Mouse (Mus musculus) central nervous system, embryonic 18 days (tissue): ENCODE data around the gene Gm21093. TPM values are rescaled to one million over a fixed set of nuclear protein-coding genes. Genes with fewer than 3 reads are reported as not detected.

Experiments
- polyA plus RNA-seq: library from polyadenylated mRNA; depleted of rRNA; stranded (reverse); fragments of >200 nt; gene quantifications from 2 replicates; pipeline ENCODE4 v1.2.3, GENCODE M21; 2012; rRNA removed

The Gm21093 gene
- 1.6 and 1.9 TPM in 2 replicates for polyA plus RNA-seq

GRCm38 (mm10) chr4:42034626-42035025 is at the start of gene Gm21093:
Gene Gm21093 (minus strand): TSS chr4:42034726.

Other genes starting within 250 kb of the Gm21093 start
- not detected in 2 replicates for gene Gm21541, start 131.1 kb downstream of the Gm21093 start, polyA plus RNA-seq
- 16.4 and 17.5 TPM in 2 replicates for gene Gm20878, start 93.2 kb downstream of the Gm21093 start, polyA plus RNA-seq
- 2.6 and 2.8 TPM in 2 replicates for gene Fam205a4, start 68.7 kb downstream of the Gm21093 start, polyA plus RNA-seq
- gene Gm3893, start 56.5 kb upstream of the Gm21093 start, polyA plus RNA-seq, result not detected in 2 replicates
- gene Gm13304, start 80.1 kb upstream of the Gm21093 start, polyA plus RNA-seq, result not detected in 2 replicates
- gene Gm13306, start 118.7 kb upstream of the Gm21093 start, polyA plus RNA-seq, result 2.4 and 4.9 TPM in 2 replicates
- gene Gm13305, start 133.9 kb upstream of the Gm21093 start, polyA plus RNA-seq, result 0.24 and 0.36 TPM in 2 replicates
- not detected in 2 replicates for gene Gm10600, start 205.9 kb upstream of the Gm21093 start, polyA plus RNA-seq
- not detected in 2 replicates for gene Ccl21b, start 221.0 kb upstream of the Gm21093 start, polyA plus RNA-seq